Mouse (Mus musculus): ENCODE results near the gene Mta1. TPM values are rescaled to one million over a fixed set of nuclear protein-coding genes. Genes with fewer than 3 reads are reported as not detected.

Gene Mta1
- polyA plus RNA-seq, 1 experiment from 2014 or later: 4.9 TPM

- Histone ChIP-seq H3K4me2 (replicated peaks; ENCODE audit: low read depth) (no peak overlapping the region), H3K4me1 (replicated peaks; ENCODE audit: control insufficient read depth, insufficient read depth) (peaks cover 6% of the 10 kb centered on the region; the same call in 1 of the 2 replicates), H3K9me3 (ENCODE audit: control insufficient read depth, low read length) (no peaks in the 10 kb centered on the region), H3K9ac (ENCODE audit: low read length) (no peak overlapping the region), H3K27ac (replicated peaks) (no peak overlapping the region), H3K4me3 (ENCODE audit: low read depth, low read length) (no peak overlapping the region), H3K36me3 (ENCODE audit: control insufficient read depth, insufficient read depth, low read length) (peaks cover 25% of the 10 kb centered on the region), H3K27me3 (ENCODE audit: control insufficient read depth, insufficient read depth, low read length) (no peaks in the 10 kb centered on the region)
- no peak for TF ChIP-seq EP300 (optimal IDR thresholded peaks at IDR 0.05)
- no peak for TF ChIP-seq CTCF (IDR thresholded peaks at IDR 0.05; ENCODE audit: low read depth)
- DNase-seq (ENCODE audit: low spot score): no peak
- no peak for ATAC-seq (ENCODE audit: low FRiP score, low TSS enrichment)
- 87% methylated on average over 18 of the region's 18 CpGs for WGBS
These were observed 39.5 kb downstream of the Mta1 start for GRCm38 (mm10) chr12:113137260-113138213.

- no peaks in the 10 kb centered on the region for H3K27me3 ChIP-seq (ENCODE audit: control insufficient read depth, insufficient read depth, low read length)
- TF ChIP-seq EP300 (optimal IDR thresholded peaks at IDR 0.05): no peak
- no peak for TF ChIP-seq CTCF (IDR thresholded peaks at IDR 0.05; ENCODE audit: low read depth)
- H3K36me3 ChIP-seq (ENCODE audit: control insufficient read depth, insufficient read depth, low read length): peaks cover 23% of the 10 kb centered on the region
- WGBS: 82% methylated on average over 6 of the region's 6 CpGs
- peaks cover 6% of the 10 kb centered on the region; the same call in 1 of the 2 replicates for H3K4me1 ChIP-seq (replicated peaks; ENCODE audit: control insufficient read depth, insufficient read depth)
- no peak overlapping the region for H3K27ac ChIP-seq (replicated peaks)
- no peak overlapping the region for H3K4me2 ChIP-seq (replicated peaks; ENCODE audit: low read depth)
- DNase-seq (ENCODE audit: low spot score) (no peak), ATAC-seq (ENCODE audit: low FRiP score, low TSS enrichment) (no peak)
- no peak overlapping the region for H3K4me3 ChIP-seq (ENCODE audit: low read depth, low read length)
- no peak overlapping the region for H3K9ac ChIP-seq (ENCODE audit: low read length)
- no peaks in the 10 kb centered on the region for H3K9me3 ChIP-seq (ENCODE audit: control insufficient read depth, low read length)
These were observed 40.2 kb downstream of the Mta1 start for GRCm38 (mm10) chr12:113138291-113138690.

- ATAC-seq (ENCODE audit: low FRiP score, low TSS enrichment): no peak
These were observed 41.1 kb downstream of the Mta1 start for GRCm38 (mm10) chr12:113138901-113139864.

GRCm38 (mm10) chr12:113139908-113140615 lies 42.0 kb downstream of the Mta1 start, which contains the start of gene Crip2:
TSS of gene Crip2 (plus strand) at chr12:113140236.
- TF ChIP-seq CTCF (IDR thresholded peaks at IDR 0.05; ENCODE audit: low read depth): peak; percentile 48
- TF ChIP-seq EP300 (optimal IDR thresholded peaks at IDR 0.05): no peak
- no peaks in the 10 kb centered on the region for H3K9me3 ChIP-seq (ENCODE audit: control insufficient read depth, low read length)
- peak; percentile 87 for DNase-seq (ENCODE audit: low spot score)

More at GRCm38 (mm10) chr12:113138901-113139864, 41.1 kb downstream of the Mta1 start:
- WGBS: 44% methylated on average over 11 of the region's 11 CpGs
- peak; percentile 47 for DNase-seq (ENCODE audit: low spot score)
- H3K36me3 ChIP-seq (ENCODE audit: control insufficient read depth, insufficient read depth, low read length): peaks cover 21% of the 10 kb centered on the region
- peak overlapping the region; percentile 78 for H3K4me2 ChIP-seq (replicated peaks; ENCODE audit: low read depth)
- no peaks in the 10 kb centered on the region for H3K27me3 ChIP-seq (ENCODE audit: control insufficient read depth, insufficient read depth, low read length)
- H3K4me1 ChIP-seq (replicated peaks; ENCODE audit: control insufficient read depth, insufficient read depth): peaks cover 3% of the 10 kb centered on the region; the same call in 1 of the 2 replicates
- H3K4me3 ChIP-seq (ENCODE audit: low read depth, low read length): peak overlapping the region; percentile 55
- no peaks in the 10 kb centered on the region for H3K9me3 ChIP-seq (ENCODE audit: control insufficient read depth, low read length)
- H3K27ac ChIP-seq (replicated peaks): no peak overlapping the region
- TF ChIP-seq EP300 (optimal IDR thresholded peaks at IDR 0.05) (no peak), CTCF (IDR thresholded peaks at IDR 0.05; ENCODE audit: low read depth) (no peak)
- no peak overlapping the region for H3K9ac ChIP-seq (ENCODE audit: low read length)

More at GRCm38 (mm10) chr12:113139908-113140615, 42.0 kb downstream of the Mta1 start, which contains the start of gene Crip2:
- Histone ChIP-seq H3K36me3 (ENCODE audit: control insufficient read depth, insufficient read depth, low read length) (peaks cover 18% of the 10 kb centered on the region), H3K27me3 (ENCODE audit: control insufficient read depth, insufficient read depth, low read length) (no peaks in the 10 kb centered on the region), H3K4me1 (replicated peaks; ENCODE audit: control insufficient read depth, insufficient read depth) (peaks cover 3% of the 10 kb centered on the region; the same call in 1 of the 2 replicates), H3K27ac (replicated peaks) (peak within 1 kb of the TSS; percentile 82), H3K4me2 (replicated peaks; ENCODE audit: low read depth) (peak within 1 kb of the TSS; percentile 78), H3K9ac (ENCODE audit: low read length) (peak within 1 kb of the TSS; percentile 61), H3K4me3 (ENCODE audit: low read depth, low read length) (peak within 1 kb of the TSS; percentile 55)
- peak; percentile 77 for ATAC-seq (ENCODE audit: low FRiP score, low TSS enrichment)
- WGBS: under 1% methylated on average over 58 of the region's 68 CpGs

Measured in stomach, postnatal 0 days (tissue).